Mouse (Mus musculus) hindbrain, postnatal 0 days (tissue): ENCODE measurements around the gene Aldh18a1. TPM values are rescaled to one million over a fixed set of nuclear protein-coding genes. Genes with fewer than 3 reads are reported as not detected.

ENCODE experiments used
- ATAC-seq: fragments of 200-750 bp; cut with Nextera tagmentation; 2 replicates; pipeline ENCODE4 v1.8.0; 2017; ENCODE audit warnings: mild to moderate bottlenecking, moderate TSS enrichment, moderate library complexity
- DNase-seq: peaks from one replicate; pipeline ENCODE4 v3.0.0-alpha.2; 2015; ENCODE audit warnings: low spot score
- H3K27ac ChIP-seq: fragments of 300-500 bp; sonication (generic); 2 replicates; pipeline ENCODE4 v1.5.1; 2014; ENCODE audit warnings: mild to moderate bottlenecking
- H3K27me3 ChIP-seq: fragments of 300-500 bp; sonication (generic); 2 replicates; pipeline ENCODE4 v1.6.1; 2014; ENCODE audit warnings: low read length, mixed read lengths; ENCODE audit not compliant: insufficient read depth
- H3K36me3 ChIP-seq: fragments of 300-500 bp; sonication (generic); 2 replicates; pipeline ENCODE4 v1.6.1; 2014; ENCODE audit warnings: low read length, mixed read lengths; ENCODE audit not compliant: insufficient read depth
- H3K4me1 ChIP-seq: fragments of 300-500 bp; sonication (generic); 2 replicates; pipeline ENCODE4 v1.6.1; 2014; ENCODE audit warnings: antibody characterized with exemption, low read length, mixed read lengths; ENCODE audit not compliant: insufficient read depth
- H3K4me2 ChIP-seq: fragments of 300-500 bp; sonication (generic); 2 replicates; pipeline ENCODE4 v1.6.1; 2014; ENCODE audit warnings: low read depth, mild to moderate bottlenecking, low read length, moderate library complexity, mixed read lengths
- H3K4me3 ChIP-seq: fragments of 300-500 bp; sonication (generic); 2 replicates; pipeline ENCODE4 v1.5.1; 2014; ENCODE audit warnings: low read length
- H3K9ac ChIP-seq: fragments of 300-500 bp; sonication (generic); replicated peaks from 2 replicates; pipeline ENCODE4 v1.6.1; 2014; ENCODE audit warnings: mild to moderate bottlenecking, low read length, moderate library complexity, mixed read lengths
- H3K9me3 ChIP-seq: fragments of 300-500 bp; sonication (generic); 2 replicates; pipeline ENCODE4 v1.6.1; 2016; ENCODE audit warnings: low read length, mixed read lengths
- CTCF ChIP-seq: IDR thresholded peaks from 2 replicates; pipeline ENCODE4 v1.5.1; 2016; ENCODE audit warnings: antibody characterized with exemption, control low read depth, low read depth
- WGBS: fragments of 180-500 bp; shearing (Covaris S2); extraction: QIAGEN DNeasy Blood & Tissue Kit; methylation state at CpG from one replicate; pipeline ENCODE4 v1.1.7; 2014; 5-methylcytosine and 5-hydroxymethylcytosine counted together
- polyA plus RNA-seq: library from polyadenylated mRNA; unstranded; fragments of >200 nt; fragmentation: Nextera tagmentation; extraction: Ambion mirVana; gene quantifications from 2 replicates; pipeline ENCODE4 v1.2.1, GENCODE M21; 2015
- total RNA-seq: library from RNA; depleted of rRNA; stranded (reverse); fragments of >200 nt; gene quantifications from 2 replicates; pipeline ENCODE4 v1.2.3, GENCODE M21; 2014; rRNA removed

Gene Aldh18a1
- total and polyA plus RNA-seq, 2 experiments from 2014 or later: 32.5 to 57.0 TPM

DNA sequence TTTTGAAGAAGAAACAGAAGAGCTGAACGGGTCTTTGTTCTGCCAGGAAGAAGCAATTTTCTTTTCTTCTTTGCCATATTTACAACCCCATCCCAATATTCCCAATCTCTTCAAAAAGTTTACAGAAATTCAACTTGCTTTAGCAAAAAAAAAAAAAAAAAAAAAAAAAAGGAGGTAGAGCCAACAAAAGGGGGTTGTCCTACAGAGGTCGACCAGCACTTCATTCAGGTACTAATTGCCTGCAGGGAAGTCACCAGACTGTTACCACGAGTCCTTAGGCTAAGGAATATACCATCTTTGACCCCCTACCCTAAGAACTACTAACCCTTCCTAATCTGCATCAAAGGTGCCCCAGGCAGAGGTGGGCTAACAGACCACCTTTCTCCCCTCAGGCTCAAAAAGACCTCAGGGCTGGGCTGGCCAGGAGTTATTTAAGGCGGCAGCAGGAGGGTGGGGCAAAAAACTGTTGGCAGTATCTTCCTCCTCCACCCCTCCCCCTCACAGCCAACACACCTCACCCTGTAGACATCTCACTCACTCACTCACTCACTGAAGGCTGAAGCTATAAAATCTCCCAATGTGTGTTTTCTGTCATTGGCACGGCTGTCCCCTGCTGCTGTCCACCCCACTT is 76.5 kb downstream of the Aldh18a1 start:
- ATAC-seq: no peak
- H3K27me3 ChIP-seq: no peaks in the 10 kb centered on the region
- peak overlapping the region; percentile 73 for H3K4me2 ChIP-seq
- no peak for DNase-seq
- H3K4me3 ChIP-seq: peak overlapping the region; percentile 74
- TF ChIP-seq CTCF: no peak
- WGBS: 15% methylated on average over 5 of the region's 5 CpGs
- H3K4me1 ChIP-seq: peaks cover 21% of the 10 kb centered on the region
- H3K9me3 ChIP-seq: no peaks in the 10 kb centered on the region
- peak overlapping the region; percentile 83; the same call in 1 of the 2 replicates for H3K9ac ChIP-seq
- peak overlapping the region; percentile 85 for H3K27ac ChIP-seq
- H3K36me3 ChIP-seq: no peaks in the 10 kb centered on the region

DNA sequence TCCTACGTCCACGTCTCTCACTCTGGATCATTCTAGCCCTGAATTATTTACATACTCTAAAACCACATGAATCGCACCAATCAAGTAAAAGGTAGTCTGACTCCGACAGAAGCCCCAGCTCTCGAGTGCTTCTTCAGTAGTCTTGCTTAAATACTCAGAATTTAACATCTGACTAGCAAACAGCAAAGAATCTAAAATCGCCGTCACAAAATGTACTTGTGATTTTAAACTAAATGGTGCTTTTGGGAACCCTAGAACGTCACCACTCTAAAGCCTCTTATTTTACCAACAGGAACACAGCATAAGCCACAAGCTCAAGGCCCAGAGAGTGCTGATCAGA is 77.2 kb downstream of the Aldh18a1 start:
- Histone ChIP-seq H3K9ac (no peak overlapping the region; the same call in 1 of the 2 replicates), H3K27me3 (no peaks in the 10 kb centered on the region), H3K4me1 (peaks cover 21% of the 10 kb centered on the region), H3K4me3 (peak overlapping the region; percentile 13; the same call in 1 of the 2 replicates), H3K27ac (no peak overlapping the region; the same call in 1 of the 2 replicates), H3K4me2 (peak overlapping the region; percentile 73), H3K36me3 (no peaks in the 10 kb centered on the region), H3K9me3 (no peaks in the 10 kb centered on the region)
- DNase-seq (no peak), ATAC-seq (no peak)
- TF ChIP-seq CTCF: no peak
- 54% methylated on average over 8 of the region's 8 CpGs for WGBS

DNA sequence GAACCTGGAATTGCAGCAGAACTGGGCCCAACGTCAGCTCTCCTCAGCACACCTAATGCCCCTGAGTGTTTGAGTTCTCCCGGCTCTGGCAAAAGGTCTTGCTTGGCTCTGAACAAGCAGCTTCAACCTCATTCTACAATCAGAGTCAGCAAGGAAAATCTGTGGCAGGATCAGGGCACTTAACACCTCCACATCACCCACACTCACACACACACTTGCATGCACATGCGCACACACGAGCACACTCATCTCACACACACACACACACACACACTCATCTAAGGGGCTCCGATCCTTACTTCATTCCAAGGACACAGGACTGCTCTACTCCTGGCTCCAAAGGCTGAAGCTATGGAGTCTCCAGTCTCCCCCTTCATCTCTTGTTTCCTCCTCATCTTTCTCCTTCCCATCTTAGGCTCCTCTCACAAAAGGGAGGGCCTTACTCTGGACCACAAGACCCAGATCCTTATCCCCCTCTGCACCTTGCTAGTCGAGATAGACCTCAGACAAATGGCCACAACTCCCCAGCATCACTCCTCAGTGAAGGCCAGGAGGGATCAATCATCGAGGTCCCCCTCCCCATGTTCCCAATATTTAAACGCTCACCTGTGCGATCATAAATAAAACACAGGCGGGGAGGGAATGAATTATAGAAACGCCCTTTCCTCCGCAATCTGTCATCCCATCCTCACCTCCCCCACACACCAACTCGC is 77.7 kb downstream of the Aldh18a1 start:
- Histone ChIP-seq H3K9me3 (no peaks in the 10 kb centered on the region), H3K27me3 (no peaks in the 10 kb centered on the region), H3K4me3 (peak overlapping the region; percentile 13; the same call in 1 of the 2 replicates), H3K36me3 (no peaks in the 10 kb centered on the region), H3K4me2 (peak overlapping the region; percentile 73), H3K27ac (peak overlapping the region; percentile 45; the same call in 1 of the 2 replicates), H3K9ac (no peak overlapping the region; the same call in 1 of the 2 replicates), H3K4me1 (peaks cover 21% of the 10 kb centered on the region)
- no peak for DNase-seq
- TF ChIP-seq CTCF: no peak
- ATAC-seq: no peak
- 66% methylated on average over 13 of the region's 13 CpGs for WGBS

DNA sequence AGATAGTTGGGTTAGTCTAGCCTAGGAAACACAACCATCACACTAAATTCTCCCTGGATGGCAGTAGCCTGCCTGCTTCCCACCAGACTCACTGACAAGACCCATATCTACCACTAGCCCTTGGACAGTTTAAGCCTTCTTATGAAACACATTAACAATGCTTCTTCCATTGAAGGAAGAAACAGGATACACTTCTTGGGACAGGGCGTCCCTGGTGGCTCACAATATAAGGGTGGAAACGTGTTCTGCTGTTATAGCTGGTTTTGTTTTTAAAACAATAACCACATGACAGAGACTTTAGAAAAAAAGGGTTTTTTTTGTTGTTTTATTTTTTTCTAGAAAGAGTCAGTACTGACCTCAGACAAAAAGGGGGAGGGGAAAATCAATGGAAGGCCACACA is 79.0 kb downstream of the Aldh18a1 start:
- Histone ChIP-seq H3K27me3 (no peaks in the 10 kb centered on the region), H3K4me2 (no peak overlapping the region), H3K27ac (no peak overlapping the region), H3K4me3 (no peak overlapping the region), H3K9ac (no peak overlapping the region), H3K9me3 (no peaks in the 10 kb centered on the region), H3K4me1 (peaks cover 21% of the 10 kb centered on the region), H3K36me3 (no peaks in the 10 kb centered on the region)
- TF ChIP-seq CTCF: peak; percentile 12; the same call in 1 of the 2 replicates
- 66% methylated on average over 2 of the region's 2 CpGs for WGBS
- DNase-seq (no peak), ATAC-seq (no peak)

DNA sequence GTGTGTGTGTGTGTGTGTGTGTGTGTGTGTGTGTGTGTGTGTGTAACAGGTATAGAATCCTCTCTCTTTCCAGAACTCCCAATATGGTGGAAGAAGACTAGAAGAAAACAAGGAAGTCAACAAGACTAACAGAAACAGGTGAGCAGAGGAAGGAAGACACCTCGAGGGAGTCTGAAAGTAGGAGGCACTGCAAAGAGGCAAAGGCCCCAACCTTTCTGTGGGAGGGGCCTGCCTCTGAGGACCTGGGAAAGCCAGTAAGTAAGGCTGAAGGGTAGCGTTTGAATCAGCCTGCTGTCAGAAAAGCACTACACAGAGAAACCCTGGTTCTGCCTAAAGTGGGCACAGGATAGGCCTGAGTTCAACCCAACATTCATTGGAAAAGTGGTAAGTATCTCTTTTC is 79.4 kb downstream of the Aldh18a1 start:
- Histone ChIP-seq H3K36me3 (no peaks in the 10 kb centered on the region), H3K9ac (no peak overlapping the region), H3K9me3 (no peaks in the 10 kb centered on the region), H3K27me3 (no peaks in the 10 kb centered on the region), H3K4me3 (no peak overlapping the region), H3K27ac (no peak overlapping the region), H3K4me1 (peaks cover 21% of the 10 kb centered on the region), H3K4me2 (no peak overlapping the region)
- ATAC-seq (no peak), DNase-seq (no peak)
- no peak for TF ChIP-seq CTCF
- WGBS: 49% methylated on average over 2 of the region's 2 CpGs

DNA sequence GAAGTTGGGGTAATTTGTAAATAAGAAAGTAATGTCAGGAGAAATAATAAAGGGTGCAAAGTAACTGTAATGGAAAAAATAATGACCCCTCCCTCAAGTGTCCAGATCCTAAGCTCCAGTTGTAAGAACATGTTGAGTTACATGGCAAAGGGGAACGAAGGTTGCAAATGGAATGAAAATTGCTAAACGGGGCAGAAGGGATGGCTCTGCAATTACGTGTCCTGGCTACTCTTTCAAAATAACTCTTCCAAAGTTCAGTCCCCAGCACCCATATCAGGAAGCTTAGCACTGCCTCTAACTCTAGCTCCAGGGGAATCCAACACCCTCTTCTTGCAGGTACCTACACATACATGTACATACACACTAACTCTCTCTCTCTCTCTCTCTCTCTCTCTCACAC is 81.3 kb downstream of the Aldh18a1 start:
- Histone ChIP-seq H3K9ac (no peak overlapping the region), H3K9me3 (no peaks in the 10 kb centered on the region), H3K4me2 (no peak overlapping the region), H3K36me3 (no peaks in the 10 kb centered on the region), H3K4me1 (peaks cover 21% of the 10 kb centered on the region), H3K27me3 (no peaks in the 10 kb centered on the region), H3K27ac (no peak overlapping the region), H3K4me3 (no peak overlapping the region)
- WGBS: 81% methylated on average over 3 of the region's 3 CpGs
- DNase-seq: no peak
- TF ChIP-seq CTCF: no peak
- no peak for ATAC-seq

DNA sequence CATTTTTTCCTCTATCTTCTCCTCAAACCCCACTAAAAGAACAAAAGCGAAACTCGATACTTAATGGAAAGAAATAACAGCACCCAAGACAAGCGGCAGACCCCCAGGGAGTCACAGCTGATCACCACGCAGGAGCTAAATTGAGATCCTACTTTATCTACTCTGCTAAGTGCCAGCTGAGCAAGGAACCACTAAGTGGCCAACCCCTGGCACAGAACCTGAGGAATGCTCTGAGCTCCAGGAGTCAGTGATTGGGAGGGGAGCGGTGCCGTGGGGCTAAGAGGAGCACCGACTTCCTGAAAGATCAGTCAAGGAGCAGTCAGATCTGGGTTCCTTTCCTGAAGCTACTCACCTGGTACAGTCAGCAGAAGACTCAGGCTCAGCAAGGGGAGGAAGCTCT is 83.9 kb downstream of the Aldh18a1 start:
- Histone ChIP-seq H3K4me1 (no peaks in the 10 kb centered on the region), H3K9me3 (no peaks in the 10 kb centered on the region), H3K9ac (no peak overlapping the region), H3K27me3 (no peaks in the 10 kb centered on the region), H3K27ac (no peak overlapping the region), H3K4me2 (no peak overlapping the region), H3K4me3 (no peak overlapping the region), H3K36me3 (no peaks in the 10 kb centered on the region)
- ATAC-seq: no peak
- TF ChIP-seq CTCF: no peak
- DNase-seq: no peak
- WGBS: 87% methylated on average over 7 of the region's 7 CpGs

Other genes with a start within 250 kb of the Aldh18a1 start
- gene Sorbs1, start 74.7 kb downstream of the Aldh18a1 start, total RNA-seq: 52.4 and 64.2 TPM in 2 replicates
- 70.4 and 79.2 TPM in 2 replicates for gene Sorbs1, start 74.7 kb downstream of the Aldh18a1 start, polyA plus RNA-seq
- 32.9 and 39.4 TPM in 2 replicates for gene Tctn3, start 23.8 kb upstream of the Aldh18a1 start, total RNA-seq
- gene Tctn3, start 23.8 kb upstream of the Aldh18a1 start, polyA plus RNA-seq: 13.6 and 14.4 TPM in 2 replicates
- 8.2 and 12.4 TPM in 2 replicates for gene Entpd1, start 23.9 kb upstream of the Aldh18a1 start, total RNA-seq
- gene Entpd1, start 23.9 kb upstream of the Aldh18a1 start, polyA plus RNA-seq: 6.9 and 7.2 TPM in 2 replicates
- not detected in 2 replicates for gene Cc2d2b, start 160.3 kb upstream of the Aldh18a1 start, total RNA-seq
- gene Cc2d2b, start 160.3 kb upstream of the Aldh18a1 start, polyA plus RNA-seq: 0.14 and 0.16 TPM in 2 replicates
- gene Ccnj, start 242.8 kb upstream of the Aldh18a1 start, total RNA-seq: 10.6 and 13.1 TPM in 2 replicates
- gene Ccnj, start 242.8 kb upstream of the Aldh18a1 start, polyA plus RNA-seq: 8.1 and 8.6 TPM in 2 replicates